Mouse (Mus musculus): Measurements from ENCODE around the gene Spaca4.

Gene Spaca4

GRCm38 (mm10) chr7:45725713-45726112 lies at the start of gene Spaca4:
Spaca4 (minus strand) TSS chr7:45725813.
- TF ChIP-seq GATA4 (IDR thresholded peaks at IDR 0.05; ENCODE audit: insufficient replicate concordance, low read length), result no peak

GRCm38 (mm10) chr7:45775237-45775636 lies 49.6 kb upstream of the Spaca4 start:
- TF ChIP-seq GATA4 (IDR thresholded peaks at IDR 0.05; ENCODE audit: insufficient replicate concordance, low read length), result no peak

GRCm38 (mm10) chr7:45771101-45771500 lies 45.5 kb upstream of the Spaca4 start:
- no peak for TF ChIP-seq GATA4 (IDR thresholded peaks at IDR 0.05; ENCODE audit: insufficient replicate concordance, low read length)

- no peak for TF ChIP-seq GATA4 (IDR thresholded peaks at IDR 0.05; ENCODE audit: insufficient replicate concordance, low read length)
These were observed 44.9 kb upstream of the Spaca4 start for GRCm38 (mm10) chr7:45770427-45771082.

GRCm38 (mm10) chr7:45767500-45767899 lies 41.9 kb upstream of the Spaca4 start:
- no peak for TF ChIP-seq GATA4 (IDR thresholded peaks at IDR 0.05; ENCODE audit: insufficient replicate concordance, low read length)

- TF ChIP-seq GATA4 (IDR thresholded peaks at IDR 0.05; ENCODE audit: insufficient replicate concordance, low read length), result no peak
These were observed 41.2 kb upstream of the Spaca4 start for GRCm38 (mm10) chr7:45766764-45767163.

DNA sequence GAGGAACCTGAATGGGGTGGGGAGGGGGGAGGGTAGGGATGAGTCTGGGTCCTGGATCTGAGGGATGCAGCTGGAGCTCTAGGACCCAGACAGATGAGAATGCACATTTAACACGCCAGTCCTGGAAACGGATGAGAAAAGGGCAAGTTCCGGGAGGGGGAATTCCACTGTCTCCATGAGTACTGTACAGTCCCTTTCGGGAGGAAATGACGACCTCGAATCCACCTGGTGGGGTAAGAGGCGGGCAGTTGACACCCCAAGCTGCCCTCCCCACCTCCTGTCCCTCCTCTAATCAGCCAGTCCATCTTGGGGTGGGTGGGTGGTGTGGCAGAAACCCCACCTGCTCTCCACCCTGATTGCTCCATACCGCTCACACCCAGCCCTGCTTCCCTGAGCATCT lies 40.4 kb upstream of the Spaca4 start:
- TF ChIP-seq GATA4 (IDR thresholded peaks at IDR 0.05; ENCODE audit: insufficient replicate concordance, low read length), result no peak

DNA sequence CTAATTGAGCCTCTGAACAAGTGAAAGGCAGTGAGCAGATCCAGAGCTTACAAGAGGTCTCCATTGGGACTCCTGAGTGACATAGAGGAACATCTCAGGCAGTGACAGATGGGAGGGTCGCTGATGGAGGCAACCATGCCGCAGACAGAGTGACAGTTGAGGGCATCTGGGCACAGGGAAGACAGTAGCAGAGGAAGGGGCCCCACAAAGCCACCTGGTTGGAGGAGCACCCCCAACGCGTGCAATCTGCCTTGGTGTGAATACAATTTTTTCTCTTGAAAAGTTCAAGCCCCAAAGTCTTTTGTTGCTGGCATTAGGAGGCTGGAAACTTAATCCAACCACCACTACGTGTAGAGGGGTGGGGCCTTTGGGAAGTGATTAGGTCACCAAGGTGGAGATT lies 34.5 kb upstream of the Spaca4 start:
- no peak for TF ChIP-seq GATA4 (IDR thresholded peaks at IDR 0.05; ENCODE audit: insufficient replicate concordance, low read length)

DNA sequence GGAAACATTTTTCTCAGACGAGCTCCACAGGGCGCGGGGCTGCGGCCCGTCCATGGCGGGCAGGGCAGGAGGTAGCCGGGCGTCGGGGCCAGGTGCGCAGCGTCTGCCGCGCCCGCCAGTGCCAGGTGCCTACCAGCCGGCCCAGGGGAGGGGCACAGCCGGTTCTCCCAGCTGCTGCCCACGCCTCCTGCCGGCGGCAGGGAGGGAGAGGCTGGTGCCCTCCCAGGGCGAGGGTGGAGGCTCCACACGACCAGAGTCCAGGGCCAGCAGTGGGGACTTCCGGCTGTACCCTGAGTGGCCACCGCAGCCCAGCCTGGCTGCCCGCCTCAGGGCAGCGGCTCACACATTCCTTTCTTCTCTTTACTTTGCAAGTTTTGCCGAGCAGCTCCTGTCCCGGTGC lies 33.8 kb upstream of the Spaca4 start:
- TF ChIP-seq GATA4 (IDR thresholded peaks at IDR 0.05; ENCODE audit: insufficient replicate concordance, low read length), result no peak

- no peak for TF ChIP-seq GATA4 (IDR thresholded peaks at IDR 0.05; ENCODE audit: insufficient replicate concordance, low read length)
These were observed 30.1 kb upstream of the Spaca4 start for GRCm38 (mm10) chr7:45755703-45756102.

GRCm38 (mm10) chr7:45750162-45750561 lies 24.5 kb upstream of the Spaca4 start:
- TF ChIP-seq GATA4 (IDR thresholded peaks at IDR 0.05; ENCODE audit: insufficient replicate concordance, low read length), result no peak

- TF ChIP-seq GATA4 (IDR thresholded peaks at IDR 0.05; ENCODE audit: insufficient replicate concordance, low read length), result no peak
These were observed 23.8 kb upstream of the Spaca4 start for GRCm38 (mm10) chr7:45749401-45749800.

DNA sequence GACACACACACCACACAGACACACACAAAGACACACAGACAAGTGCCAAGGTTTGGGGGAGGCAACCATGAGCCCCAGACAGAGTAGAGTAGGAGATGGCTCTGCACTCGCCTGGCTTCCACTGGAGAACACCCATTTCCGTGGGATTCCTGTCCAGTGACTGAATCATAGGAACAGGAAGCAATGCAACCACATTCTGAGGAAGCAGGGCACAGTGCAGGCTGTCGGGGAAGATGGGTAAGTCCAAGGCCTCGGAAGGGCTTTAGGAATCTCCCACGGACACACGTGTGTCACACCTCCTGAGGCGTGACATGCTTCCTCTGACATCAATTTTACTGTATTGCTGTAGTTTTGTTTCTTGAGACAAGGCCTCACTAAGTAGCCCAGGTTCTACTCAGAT lies 22.5 kb upstream of the Spaca4 start:
- TF ChIP-seq GATA4 (IDR thresholded peaks at IDR 0.05; ENCODE audit: insufficient replicate concordance, low read length), result no peak

GRCm38 (mm10) chr7:45747450-45747849 lies 21.8 kb upstream of the Spaca4 start:
- TF ChIP-seq GATA4 (IDR thresholded peaks at IDR 0.05; ENCODE audit: insufficient replicate concordance, low read length), result no peak

- TF ChIP-seq GATA4 (IDR thresholded peaks at IDR 0.05; ENCODE audit: insufficient replicate concordance, low read length), result no peak
These were observed 20.9 kb upstream of the Spaca4 start for GRCm38 (mm10) chr7:45746518-45746917.

DNA sequence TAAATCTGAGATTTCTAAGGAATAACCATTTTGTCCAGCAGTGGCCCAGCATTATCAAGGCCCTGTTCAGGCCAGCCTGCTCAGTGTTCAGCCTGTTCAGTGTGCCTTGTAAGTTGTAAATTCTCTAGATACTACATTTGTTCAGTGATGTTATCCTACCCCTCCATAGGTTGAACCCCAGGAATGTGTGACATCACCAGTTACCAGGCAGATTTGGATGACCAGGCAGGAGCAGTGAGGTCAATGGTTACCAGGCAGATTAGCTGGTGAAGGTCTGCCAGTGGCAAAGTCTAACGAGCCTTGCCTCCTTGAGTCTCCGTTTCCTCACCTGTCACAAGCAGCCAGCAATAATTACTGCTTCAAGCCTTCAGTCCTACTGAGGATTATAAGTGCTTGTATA lies 18.8 kb upstream of the Spaca4 start:
- no peak for TF ChIP-seq GATA4 (IDR thresholded peaks at IDR 0.05; ENCODE audit: insufficient replicate concordance, low read length)

GRCm38 (mm10) chr7:45742338-45742737 lies 16.7 kb upstream of the Spaca4 start:
- no peak for TF ChIP-seq GATA4 (IDR thresholded peaks at IDR 0.05; ENCODE audit: insufficient replicate concordance, low read length)
